Mouse (Mus musculus): ENCODE results near the gene Timm8a2.

GRCm38 (mm10) chr14:122023928-122024327, 10.5 kb upstream of the Timm8a2 start:
- TF ChIP-seq CTCF (IDR thresholded peaks at IDR 0.05 in 2 of 3, conservative IDR thresholded peaks at IDR 0.05 in 1 of 3; ENCODE audit: control insufficient read depth in 1 of 3, insufficient read depth in 1 of 3, low read depth in 2 of 3, low read length in 3 of 3, poor library complexity in 1 of 3, severe bottlenecking in 1 of 3) (no peak), USF2 (IDR thresholded peaks at IDR 0.05; ENCODE audit: borderline replicate concordance in 1 of 2, insufficient read depth in 1 of 2, low read depth in 1 of 2, low read length in 2 of 2) (no peak), UBTF (IDR thresholded peaks at IDR 0.05; ENCODE audit: borderline replicate concordance, insufficient read depth, low read depth, low read length) (no peak), POLR2A (IDR thresholded peaks at IDR 0.05; ENCODE audit: control insufficient read depth in 1 of 2, insufficient read depth in 1 of 2, low read depth in 1 of 2, low read length in 2 of 2, poor library complexity in 1 of 2) (no peak), MXI1 (IDR thresholded peaks at IDR 0.05; ENCODE audit: low read depth, low read length) (peak; percentile 93), ZKSCAN1 (IDR thresholded peaks at IDR 0.05; ENCODE audit: low read depth, low read length) (no peak), RAD21 (IDR thresholded peaks at IDR 0.05; ENCODE audit: low read depth, low read length) (no peak), TCF12 (IDR thresholded peaks at IDR 0.05; ENCODE audit: low read depth, low read length) (peak; percentile 95), NELFE (IDR thresholded peaks at IDR 0.05; ENCODE audit: low read depth, low read length) (no peak)

Data from MEL (cell line).